Mouse (Mus musculus) induced T-regulatory cell, adult 2 months (primary cell): ENCODE measurements around the gene 3110040M04Rik.

Experiments used
- DNase-seq: peaks from one replicate; pipeline ENCODE4 v3.0.0-alpha.2; 2012; ENCODE audit warnings: low read depth

3110040M04Rik gene

DNA sequence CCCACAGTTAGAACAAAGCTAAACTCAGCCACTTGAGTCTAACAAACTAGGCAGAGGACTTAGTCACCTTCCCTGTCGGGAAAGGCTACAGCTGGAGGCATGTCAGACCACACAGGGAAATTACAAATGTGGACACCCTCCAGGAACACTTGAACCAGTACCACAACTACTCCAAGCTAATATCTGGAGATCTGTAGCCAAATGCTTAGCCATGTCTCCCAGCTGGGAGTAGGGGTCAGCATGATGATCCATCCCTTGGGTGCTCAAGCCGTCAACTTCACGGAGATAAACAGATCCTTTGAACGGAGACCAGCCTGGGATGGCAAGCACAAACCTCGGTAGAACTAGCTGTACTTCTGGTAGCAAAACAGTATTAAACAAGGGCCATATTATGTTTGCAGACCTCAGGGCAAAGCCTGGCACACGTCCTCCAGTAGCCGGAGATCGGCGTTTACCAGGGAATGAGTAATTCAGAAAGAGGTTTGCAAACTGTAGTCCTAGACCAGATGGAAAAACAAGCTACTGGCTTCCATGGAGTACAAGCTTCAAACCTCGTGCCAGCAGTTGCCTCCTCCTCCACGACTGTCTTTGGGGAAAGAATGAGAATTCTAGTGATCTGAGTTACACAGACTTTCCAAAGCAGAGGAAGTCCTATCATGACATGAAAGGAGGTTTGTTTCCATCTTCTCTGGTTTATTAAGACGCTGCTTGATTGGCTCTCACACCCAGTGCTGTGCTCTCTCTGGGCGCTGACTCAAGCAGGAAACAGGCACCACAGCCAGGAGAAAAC, 32.4 kb downstream of the 3110040M04Rik start:
- peak; percentile 13 for DNase-seq

DNA sequence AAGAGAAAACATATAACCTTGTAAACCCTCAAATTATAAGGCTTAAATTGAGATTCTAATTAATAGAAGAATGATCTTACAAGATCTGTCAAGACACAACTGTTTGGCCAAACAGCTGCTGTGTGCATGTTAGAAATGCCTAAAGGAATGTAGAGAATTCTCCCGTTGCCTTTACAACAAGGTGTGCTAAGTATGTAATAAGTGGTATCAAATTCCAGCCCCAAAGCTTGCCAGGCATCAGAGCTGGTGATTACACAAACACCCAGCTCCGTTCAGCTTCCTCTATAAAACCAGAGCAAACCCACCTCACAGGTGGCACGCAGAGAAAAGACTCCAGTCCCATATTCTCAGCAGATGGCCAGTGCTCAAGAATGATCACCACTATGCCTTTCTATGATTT, 33.9 kb downstream of the 3110040M04Rik start:
- no peak for DNase-seq

DNA sequence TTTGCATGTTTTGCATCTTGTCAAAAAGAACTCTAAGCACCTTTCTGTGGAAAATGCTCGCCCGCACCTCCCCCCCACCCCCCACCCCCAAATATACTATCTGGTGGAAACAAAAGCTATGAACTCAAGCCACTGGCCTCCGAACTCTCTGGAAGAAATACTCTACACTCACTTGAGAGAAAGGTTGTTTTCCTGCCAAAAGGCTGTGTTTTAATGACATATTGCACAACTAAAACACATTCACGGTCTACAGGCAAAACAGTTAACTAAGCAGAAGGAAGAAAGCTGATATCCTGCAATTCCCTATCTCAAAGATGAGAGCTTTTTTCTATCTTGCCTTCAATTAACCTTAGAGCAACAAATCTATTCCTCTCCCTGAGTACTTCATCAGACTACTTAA, 39.4 kb downstream of the 3110040M04Rik start:
- no peak for DNase-seq

DNA sequence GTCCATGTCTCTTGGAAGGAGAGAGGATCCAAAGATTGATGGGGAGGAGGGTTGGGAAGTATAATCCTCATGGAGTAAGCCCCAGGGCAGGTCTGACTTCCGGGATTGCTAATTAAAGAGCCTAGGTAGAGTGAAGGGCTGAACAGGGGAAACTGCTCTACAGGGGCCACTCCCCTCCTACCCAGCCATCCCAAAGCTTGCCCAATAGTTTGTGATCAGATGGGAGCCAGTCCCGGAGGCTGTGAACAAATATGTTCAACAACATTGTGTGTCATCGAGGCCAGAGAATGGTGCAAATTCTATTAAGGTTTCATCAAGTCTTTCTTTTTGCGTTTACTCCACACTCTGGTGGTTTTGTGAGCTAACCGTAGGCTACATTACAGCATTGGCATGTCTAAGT, 40.1 kb downstream of the 3110040M04Rik start:
- DNase-seq: no peak

DNA sequence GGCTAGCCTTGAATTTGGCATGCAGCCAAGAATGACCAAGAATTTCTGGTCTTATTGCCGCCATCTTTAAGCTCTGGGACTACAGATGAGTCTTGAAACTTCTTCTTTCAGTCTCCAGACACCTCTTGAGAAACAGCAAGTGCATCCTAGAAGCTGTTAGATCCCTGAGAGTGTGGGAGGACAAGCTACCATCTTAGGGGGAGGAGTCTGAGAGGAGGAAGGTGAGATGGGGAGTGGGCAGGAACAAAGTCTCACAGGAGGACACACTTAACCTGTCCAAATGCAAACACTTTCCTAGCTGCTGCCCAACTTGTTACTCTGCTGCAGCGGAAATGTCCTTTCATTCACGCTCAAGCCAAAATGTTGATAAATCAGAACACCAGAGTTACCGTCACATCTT, 40.8 kb downstream of the 3110040M04Rik start:
- no peak for DNase-seq

DNA sequence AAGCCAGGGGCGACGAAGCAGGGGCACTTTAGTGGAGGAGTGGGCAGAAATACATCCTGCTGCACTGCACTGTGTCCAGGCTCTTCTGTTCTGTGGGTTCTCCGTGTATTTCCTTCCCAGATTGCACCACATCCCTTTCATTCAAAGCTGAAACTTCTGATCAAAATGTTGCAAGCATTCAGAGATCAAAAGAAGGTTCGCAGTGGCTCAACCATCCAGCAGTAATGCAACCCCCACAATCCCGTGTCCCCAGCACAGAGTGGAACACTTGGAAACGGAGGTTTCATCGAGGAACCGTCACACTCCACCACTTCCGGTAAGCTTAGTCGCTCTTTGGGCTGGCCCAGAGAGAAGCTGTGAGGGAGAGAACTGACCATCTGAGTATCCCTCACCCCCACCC, 41.2 kb downstream of the 3110040M04Rik start:
- no peak for DNase-seq

DNA sequence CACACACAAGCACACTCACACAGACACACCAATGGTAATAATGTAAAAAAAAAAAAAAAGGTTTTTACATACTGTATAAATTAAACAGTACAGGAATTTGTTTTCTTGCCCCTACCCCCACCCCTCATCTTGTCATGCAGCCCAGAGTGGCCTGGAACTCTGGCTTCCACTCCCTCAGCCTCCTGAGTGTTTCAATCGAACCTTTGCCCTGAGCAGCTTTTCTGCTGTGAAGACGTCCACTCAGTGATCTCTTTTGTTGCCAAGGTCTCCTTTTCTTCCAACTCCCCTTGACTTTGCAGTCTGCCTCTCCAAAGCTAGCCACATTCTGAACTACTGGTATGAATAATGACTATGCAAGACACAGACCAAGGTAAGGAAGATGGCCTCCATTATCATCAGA, 41.9 kb downstream of the 3110040M04Rik start:
- no peak for DNase-seq

DNA sequence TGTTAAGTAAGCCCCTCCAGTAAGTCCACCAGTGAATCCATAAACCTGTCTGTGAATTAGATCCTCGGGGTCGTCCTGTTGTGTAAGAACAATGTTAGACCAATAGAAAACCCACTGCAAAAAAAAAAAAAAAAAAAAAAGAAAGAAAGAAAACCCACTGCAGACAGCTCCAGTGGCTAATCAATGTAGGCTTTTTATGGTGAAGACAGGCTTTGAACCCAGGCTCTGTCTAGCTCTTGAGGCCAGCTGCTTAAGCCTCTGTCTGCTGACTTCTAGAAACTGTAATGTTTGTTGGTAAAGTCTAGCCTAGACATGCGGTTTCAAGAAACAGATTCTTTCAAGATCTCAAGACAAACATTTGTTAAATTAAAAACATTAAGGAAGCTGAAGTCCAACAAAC, 46.2 kb downstream of the 3110040M04Rik start:
- DNase-seq: no peak

DNA sequence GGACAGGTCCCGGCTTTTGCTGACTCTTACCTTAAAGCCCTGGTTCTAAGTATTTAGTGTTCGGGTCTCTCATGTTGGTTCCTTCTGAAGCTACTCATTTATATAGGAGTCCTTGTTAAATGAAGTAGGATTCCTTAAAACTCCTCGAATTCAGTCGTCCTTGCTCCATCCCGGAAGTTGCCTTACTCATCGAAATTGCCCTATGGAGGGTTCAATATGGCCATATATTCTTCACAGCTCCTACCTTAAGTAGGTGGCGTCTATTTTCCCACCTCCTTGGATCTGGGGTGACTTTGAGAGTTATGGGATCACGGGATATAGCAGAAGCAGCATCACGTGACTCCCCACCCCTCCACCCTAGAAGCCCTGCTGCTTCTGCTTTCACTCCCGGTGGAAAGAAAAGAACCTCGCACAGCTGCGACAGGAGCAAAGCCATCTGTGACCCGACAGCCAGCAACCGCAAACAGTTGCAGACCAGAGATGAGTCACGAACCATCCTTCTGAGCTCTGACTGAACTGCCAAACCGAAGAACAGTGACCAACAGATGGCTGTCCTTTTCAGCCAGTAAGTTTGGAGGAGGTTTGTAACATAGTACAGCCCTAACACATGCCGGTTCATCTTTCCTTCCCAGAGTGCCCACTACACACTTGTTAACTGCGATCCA, 46.7 kb downstream of the 3110040M04Rik start:
- peak; percentile 23 for DNase-seq

DNA sequence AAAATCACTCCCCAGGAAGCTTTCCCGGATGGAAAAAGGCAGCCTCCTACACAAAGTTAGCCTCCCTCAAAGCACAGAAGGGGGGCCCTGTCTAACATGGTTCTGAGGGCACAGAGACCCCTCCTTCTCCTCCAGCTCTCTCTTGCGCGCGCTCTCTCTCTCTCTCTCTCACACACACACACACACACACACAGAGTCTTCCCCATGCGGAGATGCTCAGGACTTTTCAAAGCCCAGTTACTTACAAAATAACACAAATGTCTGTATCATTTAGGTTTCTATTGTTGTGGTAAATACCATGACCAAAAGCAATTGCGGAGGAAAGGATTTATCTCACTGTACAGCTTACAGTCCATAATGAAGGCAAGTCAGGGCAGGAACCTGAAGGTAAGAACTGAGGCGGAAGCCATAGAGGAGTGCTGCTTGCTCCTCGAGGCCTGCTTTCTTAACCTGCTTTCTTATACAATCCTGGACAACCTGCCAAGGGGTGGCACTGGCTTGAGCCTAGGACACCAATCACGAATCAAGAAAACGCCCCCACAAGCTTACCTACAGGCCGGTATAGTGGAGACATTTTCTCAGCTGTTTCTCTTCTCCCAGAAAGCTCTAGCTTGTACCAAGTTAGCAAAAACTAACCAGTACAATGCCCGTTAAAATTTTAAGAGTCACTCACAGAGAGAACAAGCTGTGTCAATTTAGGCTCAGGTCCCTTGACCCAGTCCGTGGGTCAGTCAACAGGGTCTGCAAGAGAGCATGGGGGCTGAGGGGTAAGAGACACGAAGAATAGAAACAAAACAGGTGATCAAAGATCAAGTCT, 47.5 kb downstream of the 3110040M04Rik start:
- no peak for DNase-seq
